Mouse (Mus musculus) MEL (cell line): ENCODE data around the gene AU040320. TPM values are rescaled to one million over a fixed set of nuclear protein-coding genes. Genes with fewer than 3 reads are reported as not detected.

Experiments used
- DNase-seq: peaks from one replicate; pipeline ENCODE4 v3.0.0; 2011; ENCODE audit warnings: low read depth, low spot score
- H3K27ac ChIP-seq: 2 replicates; pipeline ENCODE4 v1.5.1; 2012; ENCODE audit warnings: low read depth, mild to moderate bottlenecking, control low read depth, low read length, moderate library complexity; ENCODE audit not compliant: control insufficient read depth
- H3K27me3 ChIP-seq, 2 experiments: fragments of 150-350 bp in 1 of 2; sonication (generic) in 1 of 2; 2 replicates each; pipeline ENCODE4 v1.6.1; 2012; ENCODE audit warnings: low read length in 2 of 2, mild to moderate bottlenecking in 2 of 2, improper control_type of control experiment in 1 of 2, moderate library complexity in 1 of 2; ENCODE audit not compliant: insufficient read depth in 2 of 2, control insufficient read depth in 1 of 2
- H3K36me3 ChIP-seq, 2 experiments: 2 replicates each; pipeline ENCODE4 v1.6.1; 2012 to 2014; ENCODE audit warnings: low read length in 2 of 2, improper control_type of control experiment in 1 of 2, inconsistent platforms in 1 of 2, mild to moderate bottlenecking in 1 of 2; ENCODE audit not compliant: insufficient read depth in 2 of 2, control insufficient read depth in 1 of 2
- H3K4me1 ChIP-seq, 2 experiments: fragments of 150-350 bp in 1 of 2; sonication (generic) in 1 of 2; 2 replicates each; pipeline ENCODE4 v1.6.1; 2012; ENCODE audit warnings: low read length in 2 of 2, improper control_type of control experiment in 1 of 2, mild to moderate bottlenecking in 1 of 2; ENCODE audit not compliant: insufficient read depth in 2 of 2, control insufficient read depth in 1 of 2
- H3K4me3 ChIP-seq, 2 experiments: fragments of 150-350 bp in 1 of 2; sonication (generic) in 1 of 2; 2 replicates each; pipeline ENCODE4 v1.5.1; 2012; ENCODE audit warnings: low read depth in 2 of 2, low read length in 2 of 2, mild to moderate bottlenecking in 2 of 2, moderate library complexity in 2 of 2, control low read depth in 1 of 2, improper control_type of control experiment in 1 of 2; ENCODE audit not compliant: control insufficient read depth in 1 of 2, insufficient read depth in 1 of 2
- H3K79me2 ChIP-seq: 2 replicates; pipeline ENCODE4 v1.6.1; 2012; ENCODE audit warnings: mild to moderate bottlenecking, low read length, moderate library complexity; ENCODE audit not compliant: control insufficient read depth, poor library complexity, insufficient read depth
- H3K9ac ChIP-seq: 2 replicates; pipeline ENCODE4 v1.6.1; 2012; ENCODE audit warnings: low read depth, mild to moderate bottlenecking, control low read depth, low read length, moderate library complexity; ENCODE audit not compliant: control insufficient read depth, poor library complexity, severe bottlenecking
- H3K9me3 ChIP-seq: fragments of 150-350 bp; sonication (generic); replicated peaks from 2 replicates; pipeline ENCODE4 v1.6.1; 2012; ENCODE audit warnings: mild to moderate bottlenecking, low read length, improper control_type of control experiment, moderate library complexity; ENCODE audit not compliant: insufficient read depth
- E2F4 ChIP-seq: IDR thresholded peaks from 2 replicates; pipeline ENCODE4 v1.6.1; 2011; ENCODE audit warnings: low read depth, low read length, improper control_type of control experiment, borderline replicate concordance
- ELF1 ChIP-seq: IDR thresholded peaks from 2 replicates; pipeline ENCODE4 v1.6.1; 2014; ENCODE audit warnings: low read depth, mild to moderate bottlenecking, inconsistent platforms, low read length, improper control_type of control experiment, moderate library complexity
- GABPA ChIP-seq: IDR thresholded peaks from 2 replicates; pipeline ENCODE4 v1.6.1; 2012; ENCODE audit warnings: low read depth, mild to moderate bottlenecking, inconsistent platforms, low read length, improper control_type of control experiment, moderate library complexity
- MAZ ChIP-seq: IDR thresholded peaks from 2 replicates; pipeline ENCODE4 v1.6.1; 2012; ENCODE audit warnings: low read depth, mild to moderate bottlenecking, inconsistent platforms, low read length, improper control_type of control experiment
- MEF2A ChIP-seq: IDR thresholded peaks from 2 replicates; pipeline ENCODE4 v1.6.1; 2014; ENCODE audit warnings: low read depth, mild to moderate bottlenecking, inconsistent platforms, low read length, improper control_type of control experiment; ENCODE audit not compliant: poor library complexity, insufficient replicate concordance, severe bottlenecking; ENCODE audit errors: extremely low read depth
- MYB ChIP-seq: IDR thresholded peaks from 2 replicates; pipeline ENCODE4 v1.6.1; 2011; ENCODE audit warnings: mild to moderate bottlenecking, low read depth, low read length, improper control_type of control experiment
- POLR2AphosphoS2 ChIP-seq: IDR thresholded peaks from 2 replicates; pipeline ENCODE4 v1.6.1; 2011; ENCODE audit warnings: low read length, improper control_type of control experiment
- POLR2AphosphoS5 ChIP-seq: IDR thresholded peaks from 2 replicates; pipeline ENCODE4 v1.6.1; 2012; ENCODE audit warnings: low read depth, borderline replicate concordance, mild to moderate bottlenecking, inconsistent platforms, low read length, moderate library complexity, mixed read lengths
- RCOR1 ChIP-seq: IDR thresholded peaks from 2 replicates; pipeline ENCODE4 v1.6.1; 2012; ENCODE audit warnings: low read depth, mild to moderate bottlenecking, inconsistent platforms, low read length, improper control_type of control experiment
- SIN3A ChIP-seq: IDR thresholded peaks from 2 replicates; pipeline ENCODE4 v1.6.1; 2012; ENCODE audit warnings: low read length, improper control_type of control experiment, inconsistent platforms
- TBP ChIP-seq: IDR thresholded peaks from 2 replicates; pipeline ENCODE4 v1.8.0; 2011; ENCODE audit warnings: low read depth, low read length, improper control_type of control experiment
- UBTF ChIP-seq: IDR thresholded peaks from 2 replicates; pipeline ENCODE4 v1.6.1; 2012; ENCODE audit warnings: low read depth, mild to moderate bottlenecking, inconsistent platforms, low read length, improper control_type of control experiment, moderate library complexity, borderline replicate concordance; ENCODE audit not compliant: insufficient read depth
- USF2 ChIP-seq, 2 experiments: IDR thresholded peaks; 2 replicates each; pipeline ENCODE4 v1.6.1; 2011 to 2012; ENCODE audit warnings: improper control_type of control experiment in 2 of 2, low read length in 2 of 2, borderline replicate concordance in 1 of 2, inconsistent platforms in 1 of 2, low read depth in 1 of 2, mild to moderate bottlenecking in 1 of 2; ENCODE audit not compliant: insufficient read depth in 1 of 2
- ZKSCAN1 ChIP-seq: IDR thresholded peaks from 2 replicates; pipeline ENCODE4 v1.6.1; 2012; ENCODE audit warnings: low read depth, mild to moderate bottlenecking, inconsistent platforms, low read length, improper control_type of control experiment, moderate library complexity
- ZMIZ1 ChIP-seq: IDR thresholded peaks from 2 replicates; pipeline ENCODE4 v1.6.1; 2012; ENCODE audit warnings: low read depth, mild to moderate bottlenecking, inconsistent platforms, low read length, improper control_type of control experiment, moderate library complexity
- ZNF384 ChIP-seq: IDR thresholded peaks from 2 replicates; pipeline ENCODE4 v1.6.1; 2012; ENCODE audit warnings: low read depth, mild to moderate bottlenecking, inconsistent platforms, low read length, improper control_type of control experiment
- polyA plus RNA-seq, 2 experiments: library from polyadenylated mRNA; stranded (reverse) in 1 of 2; unstranded in 1 of 2; fragments of >175 nt in 1 of 2; fragments of >200 nt in 1 of 2; gene quantifications; 2 replicates each; pipeline versions ENCODE4 v1.2.1 to v1.2.4; 2012; ENCODE audit warnings: low replicate concordance in 2 of 2, low read depth in 1 of 2; ENCODE audit not compliant: insufficient read length in 2 of 2, insufficient read depth in 1 of 2, missing spikeins in 1 of 2
- total RNA-seq: library from RNA; depleted of rRNA; stranded (reverse); fragments of 300-350 nt; gene quantifications from 2 replicates; pipeline ENCODE4 v1.2.3, GENCODE M21; 2012

Gene AU040320
- total and polyA plus RNA-seq, 3 experiments = 10.2 to 17.1 TPM; not detected in 1

- Histone ChIP-seq H3K9me3 (no peaks in the 10 kb centered on the region), H3K4me3 (no peak overlapping the region), H3K4me1 (no peaks in the 10 kb centered on the region), H3K36me3 (no peaks in the 10 kb centered on the region; a peak in 1 of 4 replicates), H3K27me3 (no peaks in the 10 kb centered on the region), H3K27ac (no peak overlapping the region), H3K9ac (no peak overlapping the region), H3K79me2 (no peaks in the 10 kb centered on the region)
- TF ChIP-seq MAZ = no peak
- no peak for TF ChIP-seq GABPA
- no peak for TF ChIP-seq ZMIZ1
- TF ChIP-seq ZNF384 = no peak
- no peak for TF ChIP-seq UBTF
- no peak for TF ChIP-seq POLR2AphosphoS2
- no peak for TF ChIP-seq POLR2AphosphoS5
- TF ChIP-seq MEF2A = no peak
- TF ChIP-seq E2F4 = no peak
- no peak for TF ChIP-seq TBP
- no peak for DNase-seq
These were observed 39.2 kb downstream of the AU040320 start for GRCm38 (mm10) chr4:126792341-126793102.

- no peaks in the 10 kb centered on the region for H3K79me2 ChIP-seq
- no peaks in the 10 kb centered on the region for H3K9me3 ChIP-seq
- H3K36me3 ChIP-seq = peaks cover 0 to 23% of the 10 kb centered on the region in 2 experiments; a peak in 2 of 4 replicates
- no peak overlapping the region for H3K4me3 ChIP-seq
- no peak overlapping the region for H3K9ac ChIP-seq
- H3K27ac ChIP-seq = no peak overlapping the region
- no peak for DNase-seq
- H3K4me1 ChIP-seq = peaks cover 17 to 26% of the 10 kb centered on the region in 2 experiments
- TF ChIP-seq ZKSCAN1 = no peak
- TF ChIP-seq USF2 (IDR thresholded peaks at IDR 0.05; ENCODE audit: borderline replicate concordance in 1 of 2, insufficient read depth in 1 of 2, low read depth in 1 of 2, low read length in 2 of 2) = no peak
- no peak for TF ChIP-seq MYB
- no peak for TF ChIP-seq POLR2AphosphoS2
- no peak for TF ChIP-seq SIN3A
- TF ChIP-seq TBP = no peak
- no peak for TF ChIP-seq ELF1
- TF ChIP-seq RCOR1 = no peak
- no peaks in the 10 kb centered on the region for H3K27me3 ChIP-seq
These were observed 48.8 kb downstream of the AU040320 start for GRCm38 (mm10) chr4:126802174-126802573.
